Mouse (Mus musculus) spleen, embryonic (tissue): Measurements from ENCODE around the gene Olfr1404.
"Not testable (repeated sequence)": the region's sequence is repeated elsewhere in the genome, so short reads cannot be mapped to it uniquely, and the experiment has no call there.

Experiments
- CTCF ChIA-PET: fragments of 350-600 bp; sonication (Branson Sonifier 250); formaldehyde crosslinking; loops from one replicate; lab custom pipeline; 2022; lab: Charles Lee

Olfr1404 gene

GRCm38 (mm10) chr1:173212092-173212491 is at the start of gene Olfr1404:
Gene Olfr1404 (plus strand): TSS chr1:173212392.
- CTCF ChIA-PET, result no interaction called here

- CTCF ChIA-PET, result no interaction called here
Observed at GRCm38 (mm10) chr1:173174154-173174842, 37.9 kb upstream of the Olfr1404 start.

GRCm38 (mm10) chr1:173190540-173190939 is 21.7 kb upstream of the Olfr1404 start, which contains the start of gene Olfr1406:
Gene Olfr1406 (minus strand): TSS chr1:173190640.
- CTCF ChIA-PET, result no interaction called here

GRCm38 (mm10) chr1:173192059-173192458 is 20.1 kb upstream of the Olfr1404 start:
- CTCF ChIA-PET, result no interaction called here

- CTCF ChIA-PET, result no interaction called here
Observed at GRCm38 (mm10) chr1:173196359-173196758, 15.8 kb upstream of the Olfr1404 start.

- CTCF ChIA-PET, result no interaction called here
Observed at GRCm38 (mm10) chr1:173197508-173197907, 14.7 kb upstream of the Olfr1404 start, which contains the start of gene Olfr218. Gene Olfr218 (plus strand): TSS chr1:173197808.

GRCm38 (mm10) chr1:173216481-173216880 is 4.3 kb downstream of the Olfr1404 start:
- CTCF ChIA-PET, result no interaction called here

- CTCF ChIA-PET, result no interaction called here
Observed at GRCm38 (mm10) chr1:173227081-173227480, 14.9 kb downstream of the Olfr1404 start, which contains the start of gene Fcer1a. Gene Fcer1a (minus strand): TSS chr1:173227214.

- CTCF ChIA-PET, result not testable (repeated sequence)
Observed at GRCm38 (mm10) chr1:173237004-173237403, 24.8 kb downstream of the Olfr1404 start.

- CTCF ChIA-PET, result no interaction called here
Observed at GRCm38 (mm10) chr1:173249888-173250287, 37.7 kb downstream of the Olfr1404 start.

GRCm38 (mm10) chr1:173265701-173266100 is 53.5 kb downstream of the Olfr1404 start, which contains the start of gene Olfr418:
Gene Olfr418 (plus strand): TSS chr1:173266001.
- CTCF ChIA-PET, result no interaction called here
